Mouse (Mus musculus) embryonic fibroblast, embryonic 13.5 days (primary cell): Measurements from ENCODE around the gene Atp6v1a. TPM values are rescaled to one million over a fixed set of nuclear protein-coding genes. Genes with fewer than 3 reads are reported as not detected.

Experiments used
- H3K27ac ChIP-seq: 2 replicates; pipeline ENCODE4 v1.5.1; 2012; ENCODE audit warnings: low read length, control low read depth, inconsistent platforms; ENCODE audit not compliant: insufficient read depth
- H3K4me1 ChIP-seq: 2 replicates; pipeline ENCODE4 v1.6.1; 2011; ENCODE audit warnings: low read length; ENCODE audit not compliant: control insufficient read depth, insufficient read depth
- H3K4me3 ChIP-seq: 2 replicates; pipeline ENCODE4 v1.5.1; 2011; ENCODE audit warnings: mild to moderate bottlenecking, control low read depth, low read length; ENCODE audit not compliant: insufficient read depth
- CTCF ChIP-seq: IDR thresholded peaks from 2 replicates; pipeline ENCODE4 v1.5.1; 2011; ENCODE audit warnings: mild to moderate bottlenecking, control low read depth, low read length, moderate library complexity, borderline replicate concordance; ENCODE audit not compliant: insufficient read depth
- POLR2A ChIP-seq: IDR thresholded peaks from 2 replicates; pipeline ENCODE4 v1.6.1; 2011; ENCODE audit warnings: low read depth, mild to moderate bottlenecking, control low read depth, low read length, moderate library complexity
- polyA plus RNA-seq: library from polyadenylated mRNA; stranded (reverse); fragments of >200 nt; gene quantifications from 2 replicates; pipeline ENCODE4 v1.2.4, GENCODE M21; 2011; ENCODE audit warnings: low read depth; ENCODE audit not compliant: missing spikeins, insufficient read length

Atp6v1a gene
- polyA plus RNA-seq, 1 experiment: 82.2 TPM

- TF ChIP-seq POLR2A (no peak; the same call in none of the 2 replicates), CTCF (no peak)
- Histone ChIP-seq H3K4me1 (no peaks in the 10 kb centered on the region), H3K27ac (peak within 1 kb of the TSS; percentile 90), H3K4me3 (peak within 1 kb of the TSS; percentile 97)
Measured at GRCm38 (mm10) chr16:44173155-44173941, 33.8 kb upstream of the Atp6v1a start, which contains the start of gene Usf3. Usf3 (plus strand) TSS chr16:44173246.

- H3K4me1 ChIP-seq: no peaks in the 10 kb centered on the region
- H3K4me3 ChIP-seq: peak overlapping the region; percentile 83
- peak overlapping the region; percentile 90 for H3K27ac ChIP-seq
- TF ChIP-seq CTCF (no peak), POLR2A (peak; percentile 30; the same call in 1 of the 2 replicates)
Measured at GRCm38 (mm10) chr16:44172297-44173154, 33.0 kb upstream of the Atp6v1a start.

- Histone ChIP-seq H3K4me1 (no peaks in the 10 kb centered on the region), H3K4me3 (no peak overlapping the region), H3K27ac (no peak overlapping the region)
- TF ChIP-seq CTCF (no peak), POLR2A (no peak)
Measured at GRCm38 (mm10) chr16:44168990-44169389, 29.5 kb upstream of the Atp6v1a start.

- Histone ChIP-seq H3K4me1 (no peaks in the 10 kb centered on the region), H3K4me3 (no peak overlapping the region), H3K27ac (no peak overlapping the region)
- TF ChIP-seq POLR2A (no peak), CTCF (no peak)
Measured at GRCm38 (mm10) chr16:44165182-44165581, 25.7 kb upstream of the Atp6v1a start.

GRCm38 (mm10) chr16:44163831-44164230, 24.3 kb upstream of the Atp6v1a start:
- no peak for TF ChIP-seq POLR2A
- no peak for TF ChIP-seq CTCF
- Histone ChIP-seq H3K4me1 (no peaks in the 10 kb centered on the region), H3K4me3 (no peak overlapping the region), H3K27ac (no peak overlapping the region)

GRCm38 (mm10) chr16:44159325-44159724, 19.8 kb upstream of the Atp6v1a start:
- TF ChIP-seq CTCF: no peak
- TF ChIP-seq POLR2A: no peak
- Histone ChIP-seq H3K27ac (no peak overlapping the region), H3K4me1 (no peaks in the 10 kb centered on the region), H3K4me3 (no peak overlapping the region)

- Histone ChIP-seq H3K4me1 (no peaks in the 10 kb centered on the region), H3K4me3 (no peak overlapping the region), H3K27ac (no peak overlapping the region)
- TF ChIP-seq CTCF (no peak), POLR2A (no peak)
Measured at GRCm38 (mm10) chr16:44154497-44155057, 15.1 kb upstream of the Atp6v1a start.

GRCm38 (mm10) chr16:44149002-44149767, 9.7 kb upstream of the Atp6v1a start:
- H3K4me3 ChIP-seq: no peak overlapping the region
- no peak overlapping the region for H3K27ac ChIP-seq
- no peaks in the 10 kb centered on the region for H3K4me1 ChIP-seq
- no peak for TF ChIP-seq POLR2A
- no peak for TF ChIP-seq CTCF

GRCm38 (mm10) chr16:44141483-44141882, 2.0 kb upstream of the Atp6v1a start:
- H3K27ac ChIP-seq: no peak overlapping the region
- peak overlapping the region; percentile 32 for H3K4me3 ChIP-seq
- H3K4me1 ChIP-seq: peaks cover 3% of the 10 kb centered on the region; the same call in 1 of the 2 replicates
- no peak for TF ChIP-seq POLR2A
- no peak for TF ChIP-seq CTCF
